Mouse (Mus musculus) heart, postnatal 25 days (tissue): ENCODE measurements around the gene Dchs2. TPM values are rescaled to one million over a fixed set of nuclear protein-coding genes. Genes with fewer than 3 reads are reported as not detected.

Source experiments
- DNase-seq: peaks from one replicate; pipeline ENCODE4 v3.0.0; 2022; ENCODE audit warnings: low spot score
- intact Hi-C: fragments of 180-260 bp; cut with DNase I; formaldehyde crosslinking; loops from one replicate; pipeline ENCODE4 v1.15.1; 2025
- total RNA-seq, 2 experiments: library from RNA; stranded (reverse); gene quantifications; 2 replicates each; pipeline ENCODE4 v1.2.3; 2021

The Dchs2 gene
- total RNA-seq, 2 experiments from 2014 or later, result 0.64 to 0.70 TPM

DNA sequence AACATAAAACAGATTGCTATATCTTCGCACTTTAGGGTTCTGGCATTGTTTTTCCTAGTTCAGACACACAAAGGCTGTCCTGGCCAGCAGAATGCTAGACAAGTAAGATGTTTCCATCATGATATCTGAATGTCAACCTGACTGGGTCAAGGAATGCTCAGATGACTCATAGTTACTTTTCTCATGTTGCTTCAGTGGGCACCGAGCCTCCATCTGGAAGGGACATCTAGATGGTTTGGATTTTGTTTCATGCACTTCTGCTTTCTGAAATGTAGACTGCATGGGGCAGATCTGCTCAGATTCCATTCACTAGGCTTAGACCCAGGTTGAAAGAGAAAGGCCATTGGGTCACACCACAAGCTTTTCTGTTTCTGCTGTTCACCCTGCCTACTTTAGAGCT, 242.1 kb downstream of the Dchs2 start:
- intact Hi-C loops, result no loop called here

DNA sequence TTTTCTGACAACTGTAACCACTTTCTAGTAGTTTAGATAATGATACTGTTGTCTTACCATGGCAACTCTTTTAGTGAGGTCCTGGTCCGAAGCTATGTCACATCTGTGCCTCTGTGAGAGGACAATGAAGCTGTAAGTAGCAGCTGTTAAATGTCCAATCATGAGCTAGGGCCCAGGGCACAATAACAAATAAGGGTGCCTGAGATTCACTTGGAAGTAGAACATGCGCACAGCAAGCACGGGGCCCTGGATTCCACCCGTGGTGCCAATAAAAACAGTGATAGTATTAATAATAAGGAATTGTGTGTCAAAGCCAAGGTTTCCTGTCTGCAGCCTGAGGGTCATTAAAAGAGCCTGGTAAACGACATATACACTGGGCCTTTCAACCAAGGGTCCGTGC, 246.6 kb downstream of the Dchs2 start:
- intact Hi-C loops, result no loop called here
- DNase-seq, result no peak

More for the DNA sequence above, 242.1 kb downstream of the Dchs2 start:
- DNase-seq, result no peak

DNA sequence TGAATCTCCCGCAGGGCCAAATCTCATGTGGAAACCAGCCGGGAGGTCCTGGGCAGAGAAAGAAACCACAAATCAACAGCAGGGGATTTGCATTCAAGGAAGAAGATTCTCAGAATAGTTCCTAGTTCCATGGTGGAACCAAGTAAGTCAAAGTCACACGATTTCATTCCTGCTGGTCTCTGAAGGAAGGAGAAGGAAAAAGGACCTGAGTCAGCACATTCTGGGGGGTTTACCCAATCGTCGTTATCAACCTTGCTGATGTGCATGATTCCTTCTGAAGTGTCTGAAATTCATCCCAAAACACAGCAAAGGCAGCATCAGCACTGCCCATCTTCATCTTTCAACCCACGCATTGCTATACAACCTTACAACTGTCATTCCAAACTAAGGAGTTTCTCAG, 249.1 kb downstream of the Dchs2 start:
- intact Hi-C loops, result no loop called here

More for the DNA sequence above, 249.1 kb downstream of the Dchs2 start:
- DNase-seq, result no peak

Other genes with a start within 250 kb of the Dchs2 start
- 1 to 10 TPM in 1 of 2 experiments, under 1 TPM in 1; 0.75 to 1.7 TPM for gene Lrat, start 224.0 kb upstream of the Dchs2 start, total RNA-seq
- not detected for gene Fgg, start 120.2 kb upstream of the Dchs2 start, total RNA-seq
- gene Fga, start 101.9 kb upstream of the Dchs2 start, total RNA-seq, result not detected
- gene Fgb, start 78.1 kb upstream of the Dchs2 start, total RNA-seq, result not detected
- gene Plrg1, start 72.4 kb upstream of the Dchs2 start, total RNA-seq, result 10 to 100 TPM; 25.5 to 27.9 TPM